Mouse (Mus musculus): ENCODE measurements around the gene Usp9x. TPM values are rescaled to one million over a fixed set of nuclear protein-coding genes. Genes with fewer than 3 reads are reported as not detected.

Gene Usp9x
- total RNA-seq (2021) = 100 to 1,000 TPM; 250 to 255 TPM

GRCm38 (mm10) chrX:13071241-13071775, at the start of gene Usp9x:
TSS of gene Usp9x (plus strand) at chrX:13071498.
- DNase-seq (ENCODE audit: low spot score in 2 of 2) = no peak
- intact Hi-C loops (cut with DNase I) = loop anchor here (1.0 to 10.0 kb wide), 6 partner anchors 30 to 397 kb away; partner anchors contain the start of genes 1810030O07Rik and Med14

- intact Hi-C loops (cut with DNase I) = no loop called here
- DNase-seq (ENCODE audit: low spot score in 2 of 2) = no peak
Measured at GRCm38 (mm10) chrX:13022547-13023310, 48.6 kb upstream of the Usp9x start.

- no peak for DNase-seq (ENCODE audit: low spot score in 2 of 2)
- intact Hi-C loops (cut with DNase I) = no loop called here
Measured at GRCm38 (mm10) chrX:13024539-13025202, 46.6 kb upstream of the Usp9x start.

GRCm38 (mm10) chrX:13025286-13025685, 46.0 kb upstream of the Usp9x start:
- intact Hi-C loops (cut with DNase I) = no loop called here
- no peak for DNase-seq (ENCODE audit: low spot score in 2 of 2)

GRCm38 (mm10) chrX:13028156-13028555, 43.1 kb upstream of the Usp9x start:
- intact Hi-C loops (cut with DNase I) = no loop called here
- DNase-seq (ENCODE audit: low spot score in 2 of 2) = no peak

GRCm38 (mm10) chrX:13029996-13030395, 41.3 kb upstream of the Usp9x start:
- DNase-seq (ENCODE audit: low spot score in 2 of 2) = no peak
- intact Hi-C loops (cut with DNase I) = no loop called here

- intact Hi-C loops (cut with DNase I) = no loop called here
- peak in 1 of 2 experiments; percentile 53 for DNase-seq (ENCODE audit: low spot score in 2 of 2)
Measured at GRCm38 (mm10) chrX:13037085-13037484, 34.2 kb upstream of the Usp9x start.

- intact Hi-C loops (cut with DNase I) = no loop called here
- peak; percentile 4 to 42 for DNase-seq (ENCODE audit: low spot score in 2 of 2)
Measured at GRCm38 (mm10) chrX:13039211-13039610, 32.1 kb upstream of the Usp9x start.

- intact Hi-C loops (cut with DNase I) = loop anchor here (10.0 kb wide), 2 partner anchors 106 to 166 kb away; no protein-coding TSS in a partner anchor
- no peak for DNase-seq (ENCODE audit: low spot score in 2 of 2)
Measured at GRCm38 (mm10) chrX:13040391-13040790, 30.9 kb upstream of the Usp9x start.

GRCm38 (mm10) chrX:13041630-13042129, 29.6 kb upstream of the Usp9x start:
- intact Hi-C loops (cut with DNase I) = loop anchor here (1.0 to 10.0 kb wide), 3 partner anchors 30 to 167 kb away; partner anchors contain the start of gene Usp9x
- peak; percentile 86 to 93 for DNase-seq (ENCODE audit: low spot score in 2 of 2)

- DNase-seq (ENCODE audit: low spot score in 2 of 2) = no peak
- intact Hi-C loops (cut with DNase I) = loop anchor here (10.0 kb wide), 2 partner anchors 109 to 169 kb away; no protein-coding TSS in a partner anchor
Measured at GRCm38 (mm10) chrX:13043780-13044179, 27.5 kb upstream of the Usp9x start.

GRCm38 (mm10) chrX:13044666-13045065, 26.6 kb upstream of the Usp9x start:
- DNase-seq (ENCODE audit: low spot score in 2 of 2) = no peak
- intact Hi-C loops (cut with DNase I) = loop anchor here (10.0 kb wide), 2 partner anchors 110 to 170 kb away; no protein-coding TSS in a partner anchor

GRCm38 (mm10) chrX:13046893-13047435, 24.3 kb upstream of the Usp9x start:
- no peak for DNase-seq (ENCODE audit: low spot score in 2 of 2)
- intact Hi-C loops (cut with DNase I) = loop anchor here (10.0 kb wide), 2 partner anchors 112 to 172 kb away; no protein-coding TSS in a partner anchor

GRCm38 (mm10) chrX:13047631-13048345, 23.5 kb upstream of the Usp9x start:
- peak; percentile 42 to 78 for DNase-seq (ENCODE audit: low spot score in 2 of 2)
- intact Hi-C loops (cut with DNase I) = loop anchor here (10.0 kb wide), 2 partner anchors 113 to 173 kb away; no protein-coding TSS in a partner anchor

GRCm38 (mm10) chrX:13054612-13055011, 16.7 kb upstream of the Usp9x start:
- DNase-seq (ENCODE audit: low spot score in 2 of 2) = no peak
- intact Hi-C loops (cut with DNase I) = no loop called here

- no peak for DNase-seq (ENCODE audit: low spot score in 2 of 2)
- intact Hi-C loops (cut with DNase I) = no loop called here
Measured at GRCm38 (mm10) chrX:13061961-13062360, 9.3 kb upstream of the Usp9x start.

- DNase-seq (ENCODE audit: low spot score in 2 of 2) = no peak
- intact Hi-C loops (cut with DNase I) = no loop called here
Measured at GRCm38 (mm10) chrX:13064273-13064925, 6.9 kb upstream of the Usp9x start.

GRCm38 (mm10) chrX:13070206-13070572, 1.1 kb upstream of the Usp9x start:
- intact Hi-C loops (cut with DNase I) = loop anchor here (2.0 to 10.0 kb wide), 4 partner anchors 123 to 395 kb away; partner anchors contain the start of genes 1810030O07Rik and Med14
- no peak for DNase-seq (ENCODE audit: low spot score in 2 of 2)

Data from left cerebral cortex, postnatal 25 days (tissue).